Mouse (Mus musculus) MEL (cell line): ENCODE results near the gene Tcap. TPM values are rescaled to one million over a fixed set of nuclear protein-coding genes. Genes with fewer than 3 reads are reported as not detected.

Source experiments
- DNase-seq: peaks from one replicate; pipeline ENCODE4 v3.0.0; 2011; ENCODE audit warnings: low read depth, low spot score
- H3K27ac ChIP-seq: 2 replicates; pipeline ENCODE4 v1.5.1; 2012; ENCODE audit warnings: low read depth, mild to moderate bottlenecking, control low read depth, low read length, moderate library complexity; ENCODE audit not compliant: control insufficient read depth
- H3K27me3 ChIP-seq, 2 experiments: fragments of 150-350 bp in 1 of 2; sonication (generic) in 1 of 2; 2 replicates each; pipeline ENCODE4 v1.6.1; 2012; ENCODE audit warnings: low read length in 2 of 2, mild to moderate bottlenecking in 2 of 2, improper control_type of control experiment in 1 of 2, moderate library complexity in 1 of 2; ENCODE audit not compliant: insufficient read depth in 2 of 2, control insufficient read depth in 1 of 2
- H3K36me3 ChIP-seq, 2 experiments: 2 replicates each; pipeline ENCODE4 v1.6.1; 2012 to 2014; ENCODE audit warnings: low read length in 2 of 2, improper control_type of control experiment in 1 of 2, inconsistent platforms in 1 of 2, mild to moderate bottlenecking in 1 of 2; ENCODE audit not compliant: insufficient read depth in 2 of 2, control insufficient read depth in 1 of 2
- H3K4me1 ChIP-seq, 2 experiments: fragments of 150-350 bp in 1 of 2; sonication (generic) in 1 of 2; 2 replicates each; pipeline ENCODE4 v1.6.1; 2012; ENCODE audit warnings: low read length in 2 of 2, improper control_type of control experiment in 1 of 2, mild to moderate bottlenecking in 1 of 2; ENCODE audit not compliant: insufficient read depth in 2 of 2, control insufficient read depth in 1 of 2
- H3K4me3 ChIP-seq, 2 experiments: fragments of 150-350 bp in 1 of 2; sonication (generic) in 1 of 2; 2 replicates each; pipeline ENCODE4 v1.5.1; 2012; ENCODE audit warnings: low read depth in 2 of 2, low read length in 2 of 2, mild to moderate bottlenecking in 2 of 2, moderate library complexity in 2 of 2, control low read depth in 1 of 2, improper control_type of control experiment in 1 of 2; ENCODE audit not compliant: control insufficient read depth in 1 of 2, insufficient read depth in 1 of 2
- H3K79me2 ChIP-seq: 2 replicates; pipeline ENCODE4 v1.6.1; 2012; ENCODE audit warnings: mild to moderate bottlenecking, low read length, moderate library complexity; ENCODE audit not compliant: control insufficient read depth, poor library complexity, insufficient read depth
- H3K9ac ChIP-seq: 2 replicates; pipeline ENCODE4 v1.6.1; 2012; ENCODE audit warnings: low read depth, mild to moderate bottlenecking, control low read depth, low read length, moderate library complexity; ENCODE audit not compliant: control insufficient read depth, poor library complexity, severe bottlenecking
- H3K9me3 ChIP-seq: fragments of 150-350 bp; sonication (generic); replicated peaks from 2 replicates; pipeline ENCODE4 v1.6.1; 2012; ENCODE audit warnings: mild to moderate bottlenecking, low read length, improper control_type of control experiment, moderate library complexity; ENCODE audit not compliant: insufficient read depth
- BHLHE40 ChIP-seq: IDR thresholded peaks from 2 replicates; pipeline ENCODE4 v1.6.1; 2012; ENCODE audit warnings: low read depth, mild to moderate bottlenecking, inconsistent platforms, low read length, improper control_type of control experiment, borderline replicate concordance
- CHD1 ChIP-seq: IDR thresholded peaks from 2 replicates; pipeline ENCODE4 v1.6.1; 2012; ENCODE audit warnings: low read depth, mild to moderate bottlenecking, inconsistent platforms, low read length, improper control_type of control experiment
- CTCF ChIP-seq, 3 experiments: IDR thresholded peaks in 2 of 3; conservative IDR thresholded peaks in 1 of 3; 2 replicates each; pipeline ENCODE4 v1.5.1; 2011 to 2012; ENCODE audit warnings: low read length in 3 of 3, low read depth in 2 of 3, mild to moderate bottlenecking in 2 of 3, improper control_type of control experiment in 1 of 3, inconsistent platforms in 1 of 3, mixed read lengths in 1 of 3, moderate library complexity in 1 of 3; ENCODE audit not compliant: control insufficient read depth in 1 of 3, insufficient read depth in 1 of 3, poor library complexity in 1 of 3, severe bottlenecking in 1 of 3
- ELF1 ChIP-seq: IDR thresholded peaks from 2 replicates; pipeline ENCODE4 v1.6.1; 2014; ENCODE audit warnings: low read depth, mild to moderate bottlenecking, inconsistent platforms, low read length, improper control_type of control experiment, moderate library complexity
- EP300 ChIP-seq, 2 experiments: IDR thresholded peaks; 2 replicates each; pipeline ENCODE4 v1.6.1; 2011; ENCODE audit warnings: improper control_type of control experiment in 2 of 2, low read length in 2 of 2, low read depth in 1 of 2, mild to moderate bottlenecking in 1 of 2
- ETS1 ChIP-seq: IDR thresholded peaks from 2 replicates; pipeline ENCODE4 v1.6.1; 2012; ENCODE audit warnings: low read depth, mild to moderate bottlenecking, inconsistent platforms, low read length, improper control_type of control experiment, moderate library complexity
- HCFC1 ChIP-seq: IDR thresholded peaks from 2 replicates; pipeline ENCODE4 v1.6.1; 2012; ENCODE audit warnings: low read depth, mild to moderate bottlenecking, inconsistent platforms, low read length, improper control_type of control experiment, moderate library complexity
- JUND ChIP-seq: IDR thresholded peaks from 2 replicates; pipeline ENCODE4 v1.6.1; 2011; ENCODE audit warnings: low read depth, mild to moderate bottlenecking, improper control_type of control experiment, low read length
- MAFK ChIP-seq: IDR thresholded peaks from 2 replicates; pipeline ENCODE4 v1.6.1; 2011; ENCODE audit warnings: low read depth, mild to moderate bottlenecking, low read length, improper control_type of control experiment, borderline replicate concordance
- MAX ChIP-seq: IDR thresholded peaks from 2 replicates; pipeline ENCODE4 v1.6.1; 2011; ENCODE audit warnings: low read length, improper control_type of control experiment
- MAZ ChIP-seq: IDR thresholded peaks from 2 replicates; pipeline ENCODE4 v1.6.1; 2012; ENCODE audit warnings: low read depth, mild to moderate bottlenecking, inconsistent platforms, low read length, improper control_type of control experiment
- MEF2A ChIP-seq: IDR thresholded peaks from 2 replicates; pipeline ENCODE4 v1.6.1; 2014; ENCODE audit warnings: low read depth, mild to moderate bottlenecking, inconsistent platforms, low read length, improper control_type of control experiment; ENCODE audit not compliant: poor library complexity, insufficient replicate concordance, severe bottlenecking; ENCODE audit errors: extremely low read depth
- MXI1 ChIP-seq: IDR thresholded peaks from 2 replicates; pipeline ENCODE4 v1.6.1; 2011; ENCODE audit warnings: mild to moderate bottlenecking, low read depth, low read length, improper control_type of control experiment
- MYC ChIP-seq: IDR thresholded peaks from 2 replicates; pipeline ENCODE4 v1.6.1; 2011; ENCODE audit warnings: low read depth, mild to moderate bottlenecking, low read length, improper control_type of control experiment, moderate library complexity
- NELFE ChIP-seq: IDR thresholded peaks from 2 replicates; pipeline ENCODE4 v1.6.1; 2011; ENCODE audit warnings: low read depth, low read length, improper control_type of control experiment
- NRF1 ChIP-seq: IDR thresholded peaks from 2 replicates; pipeline ENCODE4 v1.6.1; 2014; ENCODE audit warnings: low read depth, mild to moderate bottlenecking, inconsistent platforms, low read length, improper control_type of control experiment, moderate library complexity; ENCODE audit not compliant: poor library complexity, insufficient read depth, severe bottlenecking
- POLR2AphosphoS5 ChIP-seq: IDR thresholded peaks from 2 replicates; pipeline ENCODE4 v1.6.1; 2012; ENCODE audit warnings: low read depth, borderline replicate concordance, mild to moderate bottlenecking, inconsistent platforms, low read length, moderate library complexity, mixed read lengths
- RAD21 ChIP-seq: IDR thresholded peaks from 2 replicates; pipeline ENCODE4 v1.6.1; 2011; ENCODE audit warnings: mild to moderate bottlenecking, low read depth, low read length, improper control_type of control experiment
- RCOR1 ChIP-seq: IDR thresholded peaks from 2 replicates; pipeline ENCODE4 v1.6.1; 2012; ENCODE audit warnings: low read depth, mild to moderate bottlenecking, inconsistent platforms, low read length, improper control_type of control experiment
- SIN3A ChIP-seq: IDR thresholded peaks from 2 replicates; pipeline ENCODE4 v1.6.1; 2012; ENCODE audit warnings: low read length, improper control_type of control experiment, inconsistent platforms
- SMC3 ChIP-seq: IDR thresholded peaks from 2 replicates; pipeline ENCODE4 v1.6.1; 2011; ENCODE audit warnings: low read depth, low read length, improper control_type of control experiment
- TBP ChIP-seq: IDR thresholded peaks from 2 replicates; pipeline ENCODE4 v1.8.0; 2011; ENCODE audit warnings: low read depth, low read length, improper control_type of control experiment
- TCF12 ChIP-seq: IDR thresholded peaks from 2 replicates; pipeline ENCODE4 v1.6.1; 2014; ENCODE audit warnings: low read depth, mild to moderate bottlenecking, inconsistent platforms, low read length, improper control_type of control experiment, moderate library complexity
- UBTF ChIP-seq: IDR thresholded peaks from 2 replicates; pipeline ENCODE4 v1.6.1; 2012; ENCODE audit warnings: low read depth, mild to moderate bottlenecking, inconsistent platforms, low read length, improper control_type of control experiment, moderate library complexity, borderline replicate concordance; ENCODE audit not compliant: insufficient read depth
- USF1 ChIP-seq: IDR thresholded peaks from 2 replicates; pipeline ENCODE4 v1.6.1; 2014; ENCODE audit warnings: low read depth, mild to moderate bottlenecking, inconsistent platforms, low read length, improper control_type of control experiment, moderate library complexity
- USF2 ChIP-seq, 2 experiments: IDR thresholded peaks; 2 replicates each; pipeline ENCODE4 v1.6.1; 2011 to 2012; ENCODE audit warnings: improper control_type of control experiment in 2 of 2, low read length in 2 of 2, borderline replicate concordance in 1 of 2, inconsistent platforms in 1 of 2, low read depth in 1 of 2, mild to moderate bottlenecking in 1 of 2; ENCODE audit not compliant: insufficient read depth in 1 of 2
- ZC3H11A ChIP-seq: IDR thresholded peaks from 2 replicates; pipeline ENCODE4 v1.6.1; 2012; ENCODE audit warnings: low read depth, mild to moderate bottlenecking, inconsistent platforms, low read length, improper control_type of control experiment
- ZMIZ1 ChIP-seq: IDR thresholded peaks from 2 replicates; pipeline ENCODE4 v1.6.1; 2012; ENCODE audit warnings: low read depth, mild to moderate bottlenecking, inconsistent platforms, low read length, improper control_type of control experiment, moderate library complexity
- ZNF384 ChIP-seq: IDR thresholded peaks from 2 replicates; pipeline ENCODE4 v1.6.1; 2012; ENCODE audit warnings: low read depth, mild to moderate bottlenecking, inconsistent platforms, low read length, improper control_type of control experiment
- polyA plus RNA-seq, 2 experiments: library from polyadenylated mRNA; stranded (reverse) in 1 of 2; unstranded in 1 of 2; fragments of >175 nt in 1 of 2; fragments of >200 nt in 1 of 2; gene quantifications; 2 replicates each; pipeline versions ENCODE4 v1.2.1 to v1.2.4; 2012; ENCODE audit warnings: low replicate concordance in 2 of 2, low read depth in 1 of 2; ENCODE audit not compliant: insufficient read length in 2 of 2, insufficient read depth in 1 of 2, missing spikeins in 1 of 2
- total RNA-seq: library from RNA; depleted of rRNA; stranded (reverse); fragments of 300-350 nt; gene quantifications from 2 replicates; pipeline ENCODE4 v1.2.3, GENCODE M21; 2012

The Tcap gene
- total and polyA plus RNA-seq, 3 experiments: 0.07 TPM; not detected in 2

DNA sequence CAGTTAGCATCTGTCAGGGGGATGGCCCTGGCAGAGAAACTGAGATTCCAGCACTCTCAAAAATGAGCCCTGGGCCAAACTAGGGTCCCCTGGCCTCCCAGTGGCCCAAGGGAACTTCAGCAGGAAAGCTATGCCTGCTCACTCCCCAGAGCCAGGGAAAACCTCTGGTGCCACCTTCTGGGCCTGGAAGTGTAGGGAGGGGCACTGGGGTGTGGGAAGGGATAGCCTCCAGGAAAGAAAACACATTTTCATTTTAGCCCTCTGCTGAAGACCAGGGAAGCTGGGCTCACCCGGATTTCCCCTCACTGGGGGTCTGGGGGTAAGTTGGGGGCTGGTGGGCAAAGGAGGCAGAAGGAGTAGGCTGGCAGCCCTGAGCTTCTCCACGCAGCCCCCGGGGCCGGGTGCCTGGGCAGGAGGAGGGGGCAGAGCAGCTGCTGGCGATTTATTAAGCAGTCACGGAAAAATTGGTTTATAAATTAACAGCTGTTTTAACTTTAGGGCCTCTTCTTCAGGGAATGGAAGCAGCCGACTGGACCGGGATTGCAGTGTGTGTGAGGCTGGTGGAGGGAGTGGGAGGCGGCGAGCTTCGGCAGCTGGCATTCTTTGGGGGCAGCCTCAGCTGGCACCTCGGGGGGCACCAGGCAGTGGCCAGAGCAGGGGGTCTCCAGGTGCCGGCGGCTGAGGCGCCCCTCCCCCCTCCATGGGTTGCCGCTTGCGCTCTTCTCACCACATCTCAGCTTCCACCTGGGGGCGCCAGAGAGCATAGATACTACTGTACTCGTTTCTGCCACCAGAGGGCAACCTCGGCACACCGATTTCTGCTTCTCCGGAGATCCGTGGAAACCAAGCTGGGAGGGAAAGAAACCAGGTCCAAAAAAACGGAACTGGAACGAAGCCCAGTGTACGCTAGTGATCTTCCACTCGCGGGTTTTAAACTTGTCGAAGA, 41.3 kb upstream of the Tcap start (continued):
- no peak for TF ChIP-seq POLR2AphosphoS5
- TF ChIP-seq RAD21: peak; percentile 97
- no peak for TF ChIP-seq MYC
- peak; percentile 90 to 100 (median 100) for TF ChIP-seq CTCF (IDR thresholded peaks at IDR 0.05 in 2 of 3, conservative IDR thresholded peaks at IDR 0.05 in 1 of 3; ENCODE audit: control insufficient read depth in 1 of 3, insufficient read depth in 1 of 3, low read depth in 2 of 3, low read length in 3 of 3, poor library complexity in 1 of 3, severe bottlenecking in 1 of 3)
- TF ChIP-seq MEF2A: no peak
- peak; percentile 69 for TF ChIP-seq HCFC1
- peak; percentile 79 for TF ChIP-seq MAX
- peak; percentile 20; the same call in 1 of the 2 replicates for TF ChIP-seq TCF12
- 0 out of 2 replicates have a peak, but pooled peaks have one; percentile 31 for TF ChIP-seq UBTF
- no peak for TF ChIP-seq CHD1
- peak; percentile 95 for TF ChIP-seq ZC3H11A
- TF ChIP-seq USF2 (IDR thresholded peaks at IDR 0.05; ENCODE audit: borderline replicate concordance in 1 of 2, insufficient read depth in 1 of 2, low read depth in 1 of 2, low read length in 2 of 2): no peak

DNA sequence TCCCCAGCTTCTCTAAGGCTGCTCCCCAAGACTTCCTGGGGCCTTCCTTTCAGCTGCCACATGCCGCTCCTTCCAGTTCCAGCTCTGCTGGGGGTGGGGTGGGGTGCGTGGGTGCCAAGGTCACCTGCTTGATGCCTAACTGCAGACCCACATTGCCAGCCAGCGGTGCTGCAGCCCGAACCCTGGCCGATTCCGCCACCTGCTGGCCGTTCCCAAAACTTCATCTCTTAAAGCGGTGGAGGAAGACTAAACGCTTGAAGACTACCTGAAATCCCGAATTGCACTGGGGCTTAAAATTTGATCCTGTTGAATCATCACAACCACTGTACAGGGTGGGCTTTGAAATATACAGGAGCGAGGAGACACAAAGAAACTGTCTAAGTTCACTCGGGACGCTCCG, 38.4 kb upstream of the Tcap start:
- Histone ChIP-seq H3K79me2 (peaks cover 5% of the 10 kb centered on the region), H3K9ac (peak overlapping the region; percentile 45; the same call in 1 of the 2 replicates), H3K9me3 (no peaks in the 10 kb centered on the region), H3K36me3 (peaks cover 0 to 11% of the 10 kb centered on the region in 2 experiments; a peak in 2 of 4 replicates), H3K27me3 (no peaks in the 10 kb centered on the region)
- TF ChIP-seq ZC3H11A (peak; percentile 33; the same call in 1 of the 2 replicates), MAZ (peak; percentile 82; the same call in 1 of the 2 replicates), EP300 (IDR thresholded peaks at IDR 0.05; ENCODE audit: low read depth in 1 of 2, low read length in 2 of 2) (peak in 1 of 2 experiments; percentile 7; a peak in 1 of 4 replicates), NRF1 (no peak), RAD21 (peak; percentile 64), MAFK (no peak), SIN3A (peak; percentile 67; the same call in 1 of the 2 replicates), HCFC1 (peak; percentile 46; the same call in 1 of the 2 replicates), USF1 (no peak), TBP (no peak), BHLHE40 (peak; percentile 28; the same call in 1 of the 2 replicates), RCOR1 (no peak), ELF1 (no peak), JUND (no peak), TCF12 (no peak), NELFE (no peak), ZMIZ1 (no peak), ETS1 (no peak), UBTF (no peak), ZNF384 (0 out of 2 replicates have a peak, but pooled peaks have one; percentile 10), MYC (0 out of 2 replicates have a peak, but pooled peaks have one; percentile 43), MXI1 (peak; percentile 53; the same call in 1 of the 2 replicates), CHD1 (no peak), CTCF (IDR thresholded peaks at IDR 0.05 in 2 of 3, conservative IDR thresholded peaks at IDR 0.05 in 1 of 3; ENCODE audit: control insufficient read depth in 1 of 3, insufficient read depth in 1 of 3, low read depth in 2 of 3, low read length in 3 of 3, poor library complexity in 1 of 3, severe bottlenecking in 1 of 3) (peak; percentile 72 to 96 (median 94)), SMC3 (peak; percentile 73)
- TF ChIP-seq, all 39 proteins: peak for 12
- peak; percentile 90 for DNase-seq
- Histone ChIP-seq H3K27ac (no peak overlapping the region), H3K4me1 (peaks cover 4 to 27% of the 10 kb centered on the region in 2 experiments; a peak in 3 of 4 replicates), H3K4me3 (peak overlapping the region; percentile 54 to 66)
